Mouse (Mus musculus): ENCODE data around the gene Ms4a4b. TPM values are rescaled to one million over a fixed set of nuclear protein-coding genes. Genes with fewer than 3 reads are reported as not detected.
"Not testable (repeated sequence)": the region's sequence is repeated elsewhere in the genome, so short reads cannot be mapped to it uniquely, and the experiment has no call there.

Ms4a4b gene
- polyA plus RNA-seq, 1 experiment from 2014 or later: not detected

- no peaks in the 10 kb centered on the region for H3K9me3 ChIP-seq (ENCODE audit: control insufficient read depth, low read length)
- ATAC-seq (ENCODE audit: low FRiP score, low TSS enrichment): no peak
- H3K9ac ChIP-seq (ENCODE audit: low read depth, low read length): no peak overlapping the region
- no peaks in the 10 kb centered on the region for H3K36me3 ChIP-seq (ENCODE audit: control insufficient read depth, insufficient read depth, low read length)
- no peaks in the 10 kb centered on the region for H3K27me3 ChIP-seq (ENCODE audit: control insufficient read depth, insufficient read depth, low read length)
- no peak overlapping the region for H3K4me2 ChIP-seq (replicated peaks; ENCODE audit: low read depth, low read length)
- H3K27ac ChIP-seq (ENCODE audit: low read depth, low read length): no peak overlapping the region
- H3K4me3 ChIP-seq (ENCODE audit: low read length): no peak overlapping the region
- H3K4me1 ChIP-seq (ENCODE audit: control insufficient read depth, insufficient read depth, low read length): no peaks in the 10 kb centered on the region
- WGBS: 90% methylated on average over 4 of the region's 4 CpGs
Observed at GRCm38 (mm10) chr19:11435058-11435834, 8.1 kb upstream of the Ms4a4b start.

- H3K9ac ChIP-seq (ENCODE audit: low read depth, low read length): no peak overlapping the region
- H3K9me3 ChIP-seq (ENCODE audit: control insufficient read depth, low read length): no peaks in the 10 kb centered on the region
- ATAC-seq (ENCODE audit: low FRiP score, low TSS enrichment): no peak
- no peaks in the 10 kb centered on the region for H3K4me1 ChIP-seq (ENCODE audit: control insufficient read depth, insufficient read depth, low read length)
- WGBS: 84% methylated on average over 5 of the region's 5 CpGs
- no peak overlapping the region for H3K4me2 ChIP-seq (replicated peaks; ENCODE audit: low read depth, low read length)
- no peaks in the 10 kb centered on the region for H3K27me3 ChIP-seq (ENCODE audit: control insufficient read depth, insufficient read depth, low read length)
- no peaks in the 10 kb centered on the region for H3K36me3 ChIP-seq (ENCODE audit: control insufficient read depth, insufficient read depth, low read length)
- no peak overlapping the region for H3K27ac ChIP-seq (ENCODE audit: low read depth, low read length)
- no peak overlapping the region for H3K4me3 ChIP-seq (ENCODE audit: low read length)
Observed at GRCm38 (mm10) chr19:11443964-11444363, 611 bp downstream of the Ms4a4b start.

GRCm38 (mm10) chr19:11447238-11447637, 3.9 kb downstream of the Ms4a4b start:
- 86% methylated on average over 2 of the region's 2 CpGs for WGBS
- Histone ChIP-seq H3K27me3 (ENCODE audit: control insufficient read depth, insufficient read depth, low read length) (no peaks in the 10 kb centered on the region), H3K9ac (ENCODE audit: low read depth, low read length) (no peak overlapping the region), H3K4me1 (ENCODE audit: control insufficient read depth, insufficient read depth, low read length) (no peaks in the 10 kb centered on the region), H3K27ac (ENCODE audit: low read depth, low read length) (no peak overlapping the region), H3K36me3 (ENCODE audit: control insufficient read depth, insufficient read depth, low read length) (no peaks in the 10 kb centered on the region), H3K9me3 (ENCODE audit: control insufficient read depth, low read length) (no peaks in the 10 kb centered on the region), H3K4me2 (replicated peaks; ENCODE audit: low read depth, low read length) (no peak overlapping the region), H3K4me3 (ENCODE audit: low read length) (no peak overlapping the region)
- no peak for ATAC-seq (ENCODE audit: low FRiP score, low TSS enrichment)

GRCm38 (mm10) chr19:11459041-11459440, 15.7 kb downstream of the Ms4a4b start:
- not testable (repeated sequence) for H3K4me2 ChIP-seq (replicated peaks; ENCODE audit: low read depth, low read length); H3K4me1 ChIP-seq (ENCODE audit: control insufficient read depth, insufficient read depth, low read length); H3K9ac ChIP-seq (ENCODE audit: low read depth, low read length); ATAC-seq (ENCODE audit: low FRiP score, low TSS enrichment); H3K4me3 ChIP-seq (ENCODE audit: low read length); H3K9me3 ChIP-seq (ENCODE audit: control insufficient read depth, low read length); H3K27me3 ChIP-seq (ENCODE audit: control insufficient read depth, insufficient read depth, low read length); H3K36me3 ChIP-seq (ENCODE audit: control insufficient read depth, insufficient read depth, low read length); H3K27ac ChIP-seq (ENCODE audit: low read depth, low read length)
- 91% methylated on average over 3 of the region's 4 CpGs for WGBS

- not testable (repeated sequence) for H3K27me3 ChIP-seq (ENCODE audit: control insufficient read depth, insufficient read depth, low read length); H3K4me3 ChIP-seq (ENCODE audit: low read length); ATAC-seq (ENCODE audit: low FRiP score, low TSS enrichment); H3K9me3 ChIP-seq (ENCODE audit: control insufficient read depth, low read length); H3K4me2 ChIP-seq (replicated peaks; ENCODE audit: low read depth, low read length); H3K9ac ChIP-seq (ENCODE audit: low read depth, low read length); H3K36me3 ChIP-seq (ENCODE audit: control insufficient read depth, insufficient read depth, low read length); H3K4me1 ChIP-seq (ENCODE audit: control insufficient read depth, insufficient read depth, low read length); H3K27ac ChIP-seq (ENCODE audit: low read depth, low read length)
- WGBS: 83% methylated on average over 1 of the region's 1 CpGs
Observed at GRCm38 (mm10) chr19:11464795-11465194, 21.4 kb downstream of the Ms4a4b start.

- ATAC-seq (ENCODE audit: low FRiP score, low TSS enrichment): no peak
- H3K4me1 ChIP-seq (ENCODE audit: control insufficient read depth, insufficient read depth, low read length): no peaks in the 10 kb centered on the region
- H3K9me3 ChIP-seq (ENCODE audit: control insufficient read depth, low read length): no peaks in the 10 kb centered on the region
- no peaks in the 10 kb centered on the region for H3K36me3 ChIP-seq (ENCODE audit: control insufficient read depth, insufficient read depth, low read length)
- H3K9ac ChIP-seq (ENCODE audit: low read depth, low read length): no peak overlapping the region
- no peaks in the 10 kb centered on the region for H3K27me3 ChIP-seq (ENCODE audit: control insufficient read depth, insufficient read depth, low read length)
- H3K4me3 ChIP-seq (ENCODE audit: low read length): no peak overlapping the region
- no peak overlapping the region for H3K4me2 ChIP-seq (replicated peaks; ENCODE audit: low read depth, low read length)
- H3K27ac ChIP-seq (ENCODE audit: low read depth, low read length): no peak overlapping the region
- 77% methylated on average over 5 of the region's 5 CpGs for WGBS
Observed at GRCm38 (mm10) chr19:11466471-11466870, 23.1 kb downstream of the Ms4a4b start.

GRCm38 (mm10) chr19:11468361-11468760, 25.0 kb downstream of the Ms4a4b start:
- not testable (repeated sequence) for H3K36me3 ChIP-seq (ENCODE audit: control insufficient read depth, insufficient read depth, low read length); ATAC-seq (ENCODE audit: low FRiP score, low TSS enrichment); H3K9ac ChIP-seq (ENCODE audit: low read depth, low read length); H3K27me3 ChIP-seq (ENCODE audit: control insufficient read depth, insufficient read depth, low read length); H3K4me3 ChIP-seq (ENCODE audit: low read length); H3K4me1 ChIP-seq (ENCODE audit: control insufficient read depth, insufficient read depth, low read length); H3K4me2 ChIP-seq (replicated peaks; ENCODE audit: low read depth, low read length); H3K9me3 ChIP-seq (ENCODE audit: control insufficient read depth, low read length); H3K27ac ChIP-seq (ENCODE audit: low read depth, low read length)
- 52% methylated on average over 1 of the region's 1 CpGs for WGBS

- not testable (repeated sequence) for H3K27me3 ChIP-seq (ENCODE audit: control insufficient read depth, insufficient read depth, low read length); H3K9ac ChIP-seq (ENCODE audit: low read depth, low read length); H3K4me3 ChIP-seq (ENCODE audit: low read length); H3K9me3 ChIP-seq (ENCODE audit: control insufficient read depth, low read length); H3K4me1 ChIP-seq (ENCODE audit: control insufficient read depth, insufficient read depth, low read length); ATAC-seq (ENCODE audit: low FRiP score, low TSS enrichment); H3K4me2 ChIP-seq (replicated peaks; ENCODE audit: low read depth, low read length); H3K36me3 ChIP-seq (ENCODE audit: control insufficient read depth, insufficient read depth, low read length); H3K27ac ChIP-seq (ENCODE audit: low read depth, low read length)
- 81% methylated on average over 4 of the region's 4 CpGs for WGBS
Observed at GRCm38 (mm10) chr19:11469215-11469614, 25.9 kb downstream of the Ms4a4b start, which contains the start of gene Ms4a6c. Ms4a6c (plus strand) TSS chr19:11469366.

- Histone ChIP-seq H3K9me3 (ENCODE audit: control insufficient read depth, low read length) (no peaks in the 10 kb centered on the region), H3K4me3 (ENCODE audit: low read length) (no peak overlapping the region), H3K9ac (ENCODE audit: low read depth, low read length) (no peak overlapping the region), H3K36me3 (ENCODE audit: control insufficient read depth, insufficient read depth, low read length) (no peaks in the 10 kb centered on the region), H3K27ac (ENCODE audit: low read depth, low read length) (no peak overlapping the region), H3K4me1 (ENCODE audit: control insufficient read depth, insufficient read depth, low read length) (no peaks in the 10 kb centered on the region), H3K27me3 (ENCODE audit: control insufficient read depth, insufficient read depth, low read length) (no peaks in the 10 kb centered on the region), H3K4me2 (replicated peaks; ENCODE audit: low read depth, low read length) (no peak overlapping the region)
- 92% methylated on average over 2 of the region's 2 CpGs for WGBS
- ATAC-seq (ENCODE audit: low FRiP score, low TSS enrichment): no peak
Observed at GRCm38 (mm10) chr19:11479714-11480113, 36.4 kb downstream of the Ms4a4b start.
